Mouse (Mus musculus) heart, embryonic 13.5 days (tissue): ENCODE results near the gene Tmem190. TPM values are rescaled to one million over a fixed set of nuclear protein-coding genes. Genes with fewer than 3 reads are reported as not detected.

Experiments
- ATAC-seq: fragments of 200-750 bp; cut with Nextera tagmentation; 2 replicates; pipeline ENCODE4 v1.8.0; 2017; ENCODE audit warnings: moderate TSS enrichment; ENCODE audit not compliant: insufficient number of reproducible peaks, low FRiP score, low TSS enrichment; ENCODE audit errors: extremely low read depth
- H3K27ac ChIP-seq: fragments of 300-500 bp; sonication (generic); replicated peaks from 2 replicates; pipeline ENCODE4 v1.5.1; 2015; ENCODE audit warnings: moderate library complexity, mild to moderate bottlenecking, inconsistent platforms
- H3K27me3 ChIP-seq: fragments of 300-500 bp; sonication (generic); replicated peaks from 2 replicates; pipeline ENCODE4 v1.6.1; 2015; ENCODE audit warnings: mild to moderate bottlenecking, inconsistent platforms
- H3K36me3 ChIP-seq: fragments of 300-500 bp; sonication (generic); 2 replicates; pipeline ENCODE4 v1.6.1; 2015; ENCODE audit warnings: mild to moderate bottlenecking, inconsistent platforms
- H3K4me1 ChIP-seq: fragments of 300-500 bp; sonication (generic); 2 replicates; pipeline ENCODE4 v1.6.1; 2015; ENCODE audit warnings: inconsistent platforms
- H3K4me2 ChIP-seq: fragments of 300-500 bp; sonication (generic); 2 replicates; pipeline ENCODE4 v1.6.1; 2015; ENCODE audit warnings: inconsistent platforms, mild to moderate bottlenecking, moderate library complexity
- H3K4me3 ChIP-seq: fragments of 300-500 bp; sonication (generic); 2 replicates; pipeline ENCODE4 v1.5.1; 2015; ENCODE audit warnings: moderate library complexity, mild to moderate bottlenecking, inconsistent platforms
- H3K9ac ChIP-seq: fragments of 300-500 bp; sonication (generic); 2 replicates; pipeline ENCODE4 v1.6.1; 2015; ENCODE audit warnings: inconsistent platforms, mild to moderate bottlenecking, moderate library complexity
- H3K9me3 ChIP-seq: fragments of 300-500 bp; sonication (generic); 2 replicates; pipeline ENCODE4 v1.6.1; 2016; ENCODE audit warnings: inconsistent platforms
- WGBS: fragments of 180-500 bp; shearing (Covaris S2); methylation state at CpG from one replicate; pipeline ENCODE4 v1.1.7; 2015; ENCODE audit warnings: mixed read lengths; 5-methylcytosine and 5-hydroxymethylcytosine counted together
- polyA plus RNA-seq: library from polyadenylated mRNA; unstranded; fragments of >200 nt; fragmentation: Nextera tagmentation; extraction: Ambion mirVana; gene quantifications from 2 replicates; pipeline ENCODE4 v1.2.1, GENCODE M21; 2015

Tmem190 gene
- polyA plus RNA-seq, 1 experiment from 2014 or later = not detected

- 74% methylated on average over 4 of the region's 4 CpGs for WGBS
- Histone ChIP-seq H3K4me1 (peaks cover 15% of the 10 kb centered on the region), H3K27me3 (0 out of 2 replicates have a peak, but pooled peaks cover 9% of the 10 kb centered on the region), H3K4me3 (no peak overlapping the region), H3K9ac (no peak overlapping the region), H3K9me3 (no peaks in the 10 kb centered on the region), H3K36me3 (no peaks in the 10 kb centered on the region), H3K4me2 (no peak overlapping the region), H3K27ac (no peak overlapping the region)
- no peak for ATAC-seq
Measured at GRCm38 (mm10) chr7:4821690-4822089, 39.0 kb downstream of the Tmem190 start.

- H3K27me3 ChIP-seq = 0 out of 2 replicates have a peak, but pooled peaks cover 13% of the 10 kb centered on the region
- H3K4me1 ChIP-seq = peaks cover 15% of the 10 kb centered on the region
- peak overlapping the region; percentile 50; the same call in 1 of the 2 replicates for H3K27ac ChIP-seq
- H3K9ac ChIP-seq = no peak overlapping the region
- H3K9me3 ChIP-seq = no peaks in the 10 kb centered on the region
- 64% methylated on average over 6 of the region's 6 CpGs for WGBS
- H3K4me3 ChIP-seq = no peak overlapping the region
- no peak overlapping the region for H3K4me2 ChIP-seq
- no peak for ATAC-seq
- no peaks in the 10 kb centered on the region for H3K36me3 ChIP-seq
Measured at GRCm38 (mm10) chr7:4822162-4822907, 39.6 kb downstream of the Tmem190 start.

GRCm38 (mm10) chr7:4825365-4825764, 42.6 kb downstream of the Tmem190 start:
- no peak for ATAC-seq
- no peak overlapping the region for H3K27ac ChIP-seq
- no peaks in the 10 kb centered on the region for H3K9me3 ChIP-seq
- H3K9ac ChIP-seq = no peak overlapping the region
- peaks cover 15% of the 10 kb centered on the region for H3K4me1 ChIP-seq
- H3K4me3 ChIP-seq = no peak overlapping the region
- H3K36me3 ChIP-seq = no peaks in the 10 kb centered on the region
- no peak overlapping the region for H3K4me2 ChIP-seq
- peaks cover 37% of the 10 kb centered on the region for H3K27me3 ChIP-seq
- WGBS = 38% methylated on average over 4 of the region's 4 CpGs

- ATAC-seq = no peak
- WGBS = 4% methylated on average over 12 of the region's 12 CpGs
- H3K27me3 ChIP-seq = peaks cover 84% of the 10 kb centered on the region
Measured at GRCm38 (mm10) chr7:4830476-4830875, 47.7 kb downstream of the Tmem190 start.

More at GRCm38 (mm10) chr7:4830476-4830875, 47.7 kb downstream of the Tmem190 start:
- no peaks in the 10 kb centered on the region for H3K4me1 ChIP-seq
- no peak overlapping the region for H3K4me3 ChIP-seq
- H3K4me2 ChIP-seq = no peak overlapping the region
- H3K9ac ChIP-seq = no peak overlapping the region
- no peaks in the 10 kb centered on the region for H3K9me3 ChIP-seq
- no peaks in the 10 kb centered on the region for H3K36me3 ChIP-seq
- H3K27ac ChIP-seq = no peak overlapping the region

Other genes with a start within 250 kb of the Tmem190 start
- 1.4 and 2.7 TPM in 2 replicates for gene Syt5, start 235.4 kb upstream of the Tmem190 start, polyA plus RNA-seq
- gene Ptprh, start 178.9 kb upstream of the Tmem190 start, polyA plus RNA-seq = 0.04 TPM in 1 of 2 replicates, not detected in the other
- gene Tmem86b, start 151.5 kb upstream of the Tmem190 start, polyA plus RNA-seq = 2.4 TPM in 2 replicates
- 7.2 and 7.4 TPM in 2 replicates for gene Ppp6r1, start 123.9 kb upstream of the Tmem190 start, polyA plus RNA-seq
- 74.0 and 79.9 TPM in 2 replicates for gene Hspbp1, start 97.9 kb upstream of the Tmem190 start, polyA plus RNA-seq
- gene Brsk1, start 92.3 kb upstream of the Tmem190 start, polyA plus RNA-seq = 0.46 and 0.91 TPM in 2 replicates
- 0.05 and 0.07 TPM in 2 replicates for gene Tmem150b, start 57.7 kb upstream of the Tmem190 start, polyA plus RNA-seq
- 57.1 and 60.0 TPM in 2 replicates for gene Kmt5c, start 42.8 kb upstream of the Tmem190 start, polyA plus RNA-seq
- 35.4 and 36.4 TPM in 2 replicates for gene Cox6b2, start 29.8 kb upstream of the Tmem190 start, polyA plus RNA-seq
- gene Fam71e2, start 11.6 kb upstream of the Tmem190 start, polyA plus RNA-seq = not detected in 2 replicates
- gene Il11, start 78 bp upstream of the Tmem190 start, polyA plus RNA-seq = 0.09 TPM in 1 of 2 replicates, not detected in the other
- 4.1 and 4.3 TPM in 2 replicates for gene Tmem238, start 6.7 kb downstream of the Tmem190 start, polyA plus RNA-seq
- 209 and 245 TPM in 2 replicates for gene Rpl28, start 9.9 kb downstream of the Tmem190 start, polyA plus RNA-seq
- 327 and 359 TPM in 2 replicates for gene Ube2s, start 29.7 kb downstream of the Tmem190 start, polyA plus RNA-seq
- gene Shisa7, start 61.8 kb downstream of the Tmem190 start, polyA plus RNA-seq = 0.04 TPM in 2 replicates
- gene Isoc2b, start 87.3 kb downstream of the Tmem190 start, polyA plus RNA-seq = 3.7 and 3.8 TPM in 2 replicates
- gene Isoc2a, start 94.2 kb downstream of the Tmem190 start, polyA plus RNA-seq = 1.4 TPM in 2 replicates
- gene Gm36210, start 123.6 kb downstream of the Tmem190 start, polyA plus RNA-seq = 0.27 TPM in 1 of 2 replicates, not detected in the other
- 2.4 and 2.9 TPM in 2 replicates for gene Zfp628, start 132.3 kb downstream of the Tmem190 start, polyA plus RNA-seq
- gene Nat14, start 139.1 kb downstream of the Tmem190 start, polyA plus RNA-seq = 4.2 and 5.8 TPM in 2 replicates
- gene Ssc5d, start 142.8 kb downstream of the Tmem190 start, polyA plus RNA-seq = 1.5 and 2.0 TPM in 2 replicates
- gene Sbk2, start 181.5 kb downstream of the Tmem190 start, polyA plus RNA-seq = 4.0 and 5.8 TPM in 2 replicates
- 0.12 and 0.55 TPM in 2 replicates for gene Sbk3, start 188.2 kb downstream of the Tmem190 start, polyA plus RNA-seq
- gene Zfp579, start 213.2 kb downstream of the Tmem190 start, polyA plus RNA-seq = 20.8 and 25.7 TPM in 2 replicates
- gene Zfp524, start 231.5 kb downstream of the Tmem190 start, polyA plus RNA-seq = 10.7 and 12.3 TPM in 2 replicates
- 25.6 and 28.4 TPM in 2 replicates for gene Fiz1, start 231.8 kb downstream of the Tmem190 start, polyA plus RNA-seq
- not detected in 2 replicates for gene Gm44973, start 232.6 kb downstream of the Tmem190 start, polyA plus RNA-seq
- 3.8 and 4.4 TPM in 2 replicates for gene Zfp865, start 237.4 kb downstream of the Tmem190 start, polyA plus RNA-seq
- 2.1 and 4.2 TPM in 2 replicates for gene Ccdc106, start 237.6 kb downstream of the Tmem190 start, polyA plus RNA-seq